Mouse (Mus musculus): ENCODE data around the gene Khsrp. TPM values are rescaled to one million over a fixed set of nuclear protein-coding genes. Genes with fewer than 3 reads are reported as not detected.
A peak's percentile ranks its signal among the peaks of the same experiment; 100 is the strongest.

The Khsrp gene
- total and polyA plus RNA-seq, 2 experiments from 2014 or later: 31.6 to 73.6 TPM

DNA sequence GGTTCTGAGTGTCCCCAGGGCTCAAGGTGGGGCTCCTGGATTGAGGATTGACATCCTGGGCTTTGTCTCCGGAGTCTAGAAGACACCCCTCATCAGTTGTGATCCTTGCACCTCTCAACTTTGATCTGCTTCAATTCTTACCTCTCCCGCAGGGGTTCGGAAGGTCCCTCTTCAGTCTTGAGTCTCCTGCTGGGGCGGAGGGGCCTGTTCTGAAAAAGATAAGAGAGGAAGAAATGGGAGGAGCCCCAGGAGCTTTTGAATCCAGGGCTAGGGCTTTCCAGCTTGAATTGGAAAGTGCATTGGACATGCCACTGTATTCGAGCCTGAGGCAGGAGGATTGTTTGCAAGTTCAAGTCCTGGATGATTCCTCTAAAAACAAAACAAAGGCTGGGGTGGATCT lies 35.6 kb upstream of the Khsrp start:
- H3K27ac ChIP-seq (ENCODE audit: low read depth, low read length): no peak overlapping the region
- H3K9ac ChIP-seq (replicated peaks; ENCODE audit: low read length, poor library complexity, severe bottlenecking): no peak overlapping the region
- H3K9me3 ChIP-seq (ENCODE audit: low read length): no peaks in the 10 kb centered on the region
- no peak for ATAC-seq (ENCODE audit: low FRiP score)
- no peaks in the 10 kb centered on the region for H3K4me1 ChIP-seq (ENCODE audit: insufficient read depth, low read length)
- WGBS: 68% methylated on average over 5 of the region's 5 CpGs
- H3K27me3 ChIP-seq (ENCODE audit: insufficient read depth, low read length): peaks cover 8% of the 10 kb centered on the region
- no peak for DNase-seq (ENCODE audit: low spot score)
- H3K4me3 ChIP-seq (ENCODE audit: low read depth, low read length): no peak overlapping the region
- no peak overlapping the region for H3K4me2 ChIP-seq (ENCODE audit: low read depth, low read length, poor library complexity, severe bottlenecking)
- H3K36me3 ChIP-seq (ENCODE audit: insufficient read depth, low read length): no peaks in the 10 kb centered on the region
- TF ChIP-seq CTCF (IDR thresholded peaks at IDR 0.05): no peak

DNA sequence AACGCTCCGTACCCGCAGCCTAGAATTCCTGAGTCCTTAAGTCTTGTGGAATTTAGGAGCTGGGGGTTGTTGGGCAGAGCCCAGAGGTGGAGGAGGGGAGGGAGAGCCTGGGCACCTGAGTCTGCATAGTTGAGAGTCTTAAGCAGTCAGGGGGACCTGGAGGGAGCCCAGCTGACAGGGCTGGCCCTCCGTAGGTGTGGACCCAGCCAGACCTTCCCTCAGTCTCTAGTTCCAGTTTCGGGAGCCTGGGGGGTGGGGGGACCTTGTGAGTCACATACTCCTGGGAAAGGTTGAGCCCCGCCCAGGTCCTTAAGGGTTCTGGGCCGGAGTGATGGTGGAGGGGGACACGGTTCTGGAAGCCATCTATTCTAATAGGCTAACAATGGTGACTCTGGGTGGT lies 31.7 kb upstream of the Khsrp start:
- Histone ChIP-seq H3K36me3 (ENCODE audit: insufficient read depth, low read length) (no peaks in the 10 kb centered on the region), H3K4me3 (ENCODE audit: low read depth, low read length) (no peak overlapping the region), H3K27me3 (ENCODE audit: insufficient read depth, low read length) (peaks cover 13% of the 10 kb centered on the region), H3K4me2 (ENCODE audit: low read depth, low read length, poor library complexity, severe bottlenecking) (no peak overlapping the region), H3K9me3 (ENCODE audit: low read length) (no peaks in the 10 kb centered on the region), H3K27ac (ENCODE audit: low read depth, low read length) (no peak overlapping the region), H3K9ac (replicated peaks; ENCODE audit: low read length, poor library complexity, severe bottlenecking) (no peak overlapping the region), H3K4me1 (ENCODE audit: insufficient read depth, low read length) (peaks cover 4% of the 10 kb centered on the region; the same call in 1 of the 2 replicates)
- ATAC-seq (ENCODE audit: low FRiP score): no peak
- TF ChIP-seq CTCF (IDR thresholded peaks at IDR 0.05): no peak
- no peak for DNase-seq (ENCODE audit: low spot score)
- 11% methylated on average over 8 of the region's 8 CpGs for WGBS

DNA sequence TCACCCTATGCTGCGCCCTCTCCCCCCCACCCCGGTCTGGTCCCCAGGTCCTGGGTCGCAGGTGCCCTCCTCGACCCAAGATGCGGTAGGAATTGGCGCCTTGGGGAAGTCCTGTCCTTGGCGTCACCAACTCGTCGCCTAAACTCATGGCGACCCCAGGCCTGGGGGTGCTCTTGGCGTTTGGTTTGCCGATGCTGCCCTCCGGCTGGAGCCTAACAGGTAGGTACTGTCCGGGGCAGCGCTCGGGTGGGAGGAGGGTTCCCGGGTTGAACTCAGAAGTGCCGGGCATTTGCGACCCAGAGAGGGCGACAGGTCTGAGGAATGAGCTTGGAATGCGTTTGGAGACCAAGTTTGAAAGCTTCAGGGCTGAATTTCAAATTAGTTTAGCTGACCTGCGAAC lies 31.2 kb upstream of the Khsrp start:
- TF ChIP-seq CTCF (IDR thresholded peaks at IDR 0.05): no peak
- ATAC-seq (ENCODE audit: low FRiP score) (no peak), DNase-seq (ENCODE audit: low spot score) (no peak)
- Histone ChIP-seq H3K4me2 (ENCODE audit: low read depth, low read length, poor library complexity, severe bottlenecking) (peak overlapping the region; percentile 59), H3K4me1 (ENCODE audit: insufficient read depth, low read length) (peaks cover 4% of the 10 kb centered on the region; the same call in 1 of the 2 replicates), H3K36me3 (ENCODE audit: insufficient read depth, low read length) (no peaks in the 10 kb centered on the region), H3K27ac (ENCODE audit: low read depth, low read length) (no peak overlapping the region), H3K9ac (replicated peaks; ENCODE audit: low read length, poor library complexity, severe bottlenecking) (no peak overlapping the region), H3K4me3 (ENCODE audit: low read depth, low read length) (peak overlapping the region; percentile 36), H3K9me3 (ENCODE audit: low read length) (no peaks in the 10 kb centered on the region), H3K27me3 (ENCODE audit: insufficient read depth, low read length) (peaks cover 13% of the 10 kb centered on the region)
- WGBS: 1% methylated on average over 21 of the region's 22 CpGs

DNA sequence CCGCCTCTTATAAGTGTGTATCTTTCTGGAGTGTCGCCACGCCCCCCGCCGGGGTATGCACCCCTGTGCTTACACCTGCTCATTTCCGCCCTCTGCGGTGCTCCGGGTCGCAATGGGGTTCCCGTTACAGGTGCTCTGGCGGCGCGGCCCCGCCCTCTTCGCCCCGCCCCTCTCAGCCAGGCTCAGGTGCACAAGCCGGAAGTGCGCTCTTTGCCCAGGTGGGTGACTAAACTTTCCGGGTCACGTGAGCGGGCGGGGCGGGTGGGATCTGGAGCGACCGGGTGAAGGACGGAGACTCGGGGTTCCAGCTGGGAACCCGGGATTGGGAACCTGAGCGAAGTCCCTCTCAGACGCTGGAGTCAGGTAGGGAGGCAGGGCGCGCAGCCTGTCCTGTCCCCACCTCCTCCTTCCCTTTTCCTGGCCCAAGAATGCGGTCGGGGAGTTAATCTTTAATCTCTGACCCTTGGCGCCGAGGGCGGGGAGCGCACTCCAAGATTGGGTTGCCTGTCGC lies 30.7 kb upstream of the Khsrp start:
- DNase-seq (ENCODE audit: low spot score): no peak
- peaks cover 4% of the 10 kb centered on the region; the same call in 1 of the 2 replicates for H3K4me1 ChIP-seq (ENCODE audit: insufficient read depth, low read length)
- H3K9ac ChIP-seq (replicated peaks; ENCODE audit: low read length, poor library complexity, severe bottlenecking): no peak overlapping the region

DNA sequence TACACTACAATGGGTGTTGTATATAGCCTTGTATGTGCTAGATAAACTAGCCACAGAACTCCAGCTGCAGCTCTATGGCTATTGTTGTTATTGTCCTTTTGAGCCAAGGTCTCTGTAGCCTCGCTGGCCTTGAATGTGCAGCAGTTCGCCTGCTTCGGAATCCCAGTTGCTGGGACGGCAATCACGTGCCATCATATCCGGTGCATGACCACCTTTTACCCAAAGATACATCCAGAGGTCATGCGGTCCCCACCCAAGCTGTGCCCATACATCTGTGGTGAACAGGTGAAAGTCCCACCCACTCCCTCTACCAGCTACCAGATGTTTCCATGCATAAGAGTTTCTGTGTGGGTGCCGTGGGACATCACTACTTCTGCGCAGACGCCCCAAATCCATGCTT lies 29.7 kb upstream of the Khsrp start:
- Histone ChIP-seq H3K4me3 (ENCODE audit: low read depth, low read length) (peak overlapping the region; percentile 92), H3K4me1 (ENCODE audit: insufficient read depth, low read length) (peaks cover 4% of the 10 kb centered on the region; the same call in 1 of the 2 replicates), H3K9ac (replicated peaks; ENCODE audit: low read length, poor library complexity, severe bottlenecking) (peak overlapping the region; percentile 84), H3K36me3 (ENCODE audit: insufficient read depth, low read length) (peaks cover 9% of the 10 kb centered on the region), H3K4me2 (ENCODE audit: low read depth, low read length, poor library complexity, severe bottlenecking) (peak overlapping the region; percentile 73), H3K27me3 (ENCODE audit: insufficient read depth, low read length) (peaks cover 13% of the 10 kb centered on the region), H3K9me3 (ENCODE audit: low read length) (no peaks in the 10 kb centered on the region), H3K27ac (ENCODE audit: low read depth, low read length) (no peak overlapping the region)
- 43% methylated on average over 10 of the region's 10 CpGs for WGBS
- no peak for ATAC-seq (ENCODE audit: low FRiP score)
- no peak for TF ChIP-seq CTCF (IDR thresholded peaks at IDR 0.05)
- DNase-seq (ENCODE audit: low spot score): no peak

More for the DNA sequence above, 30.7 kb upstream of the Khsrp start:
- peak overlapping the region; percentile 36 for H3K4me3 ChIP-seq (ENCODE audit: low read depth, low read length)
- H3K27ac ChIP-seq (ENCODE audit: low read depth, low read length): no peak overlapping the region
- H3K9me3 ChIP-seq (ENCODE audit: low read length): no peaks in the 10 kb centered on the region
- peaks cover 13% of the 10 kb centered on the region for H3K27me3 ChIP-seq (ENCODE audit: insufficient read depth, low read length)
- peak overlapping the region; percentile 59 for H3K4me2 ChIP-seq (ENCODE audit: low read depth, low read length, poor library complexity, severe bottlenecking)
- peaks cover 3% of the 10 kb centered on the region; the same call in 1 of the 2 replicates for H3K36me3 ChIP-seq (ENCODE audit: insufficient read depth, low read length)
- TF ChIP-seq CTCF (IDR thresholded peaks at IDR 0.05): no peak
- WGBS: under 1% methylated on average over 28 of the region's 39 CpGs
- ATAC-seq (ENCODE audit: low FRiP score): no peak

DNA sequence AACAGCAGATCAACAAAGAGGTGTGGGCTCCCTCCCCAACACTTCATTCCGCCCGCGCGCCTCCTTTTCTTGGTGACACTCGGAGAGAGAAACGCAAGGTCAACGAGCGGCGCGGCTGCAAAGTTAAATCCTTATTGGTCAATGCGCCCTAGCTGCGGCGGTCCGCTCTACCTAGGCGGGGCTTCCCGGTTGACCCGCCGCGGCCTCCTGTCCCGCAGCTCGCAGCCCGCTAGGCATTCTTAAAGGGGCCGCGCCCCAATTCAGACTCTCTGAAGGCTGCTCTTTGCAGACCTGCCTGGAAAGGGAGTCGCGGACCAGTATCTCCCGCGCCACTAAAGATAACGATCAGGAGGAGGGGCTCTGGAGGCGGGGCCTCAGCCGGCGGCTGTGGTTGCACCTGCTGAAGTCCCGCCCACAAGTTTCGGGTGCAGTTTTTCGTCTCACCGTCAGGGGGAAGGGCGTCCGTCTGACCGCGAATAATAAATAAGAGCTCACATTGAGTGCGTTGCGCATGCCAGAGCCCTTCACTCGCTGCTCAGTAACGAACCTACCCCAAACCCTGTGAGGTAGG lies 29.0 kb upstream of the Khsrp start:
- ATAC-seq (ENCODE audit: low FRiP score): peak; percentile 93
- peak; percentile 98 for DNase-seq (ENCODE audit: low spot score)
- Histone ChIP-seq H3K9ac (replicated peaks; ENCODE audit: low read length, poor library complexity, severe bottlenecking) (peak overlapping the region; percentile 84), H3K4me2 (ENCODE audit: low read depth, low read length, poor library complexity, severe bottlenecking) (peak overlapping the region; percentile 73), H3K9me3 (ENCODE audit: low read length) (no peaks in the 10 kb centered on the region), H3K27ac (ENCODE audit: low read depth, low read length) (peak overlapping the region; percentile 79), H3K4me1 (ENCODE audit: insufficient read depth, low read length) (peaks cover 4% of the 10 kb centered on the region; the same call in 1 of the 2 replicates), H3K36me3 (ENCODE audit: insufficient read depth, low read length) (peaks cover 10% of the 10 kb centered on the region), H3K27me3 (ENCODE audit: insufficient read depth, low read length) (peaks cover 13% of the 10 kb centered on the region), H3K4me3 (ENCODE audit: low read depth, low read length) (peak overlapping the region; percentile 92)
- WGBS: under 1% methylated on average over 44 of the region's 44 CpGs
- peak; percentile 78 for TF ChIP-seq CTCF (IDR thresholded peaks at IDR 0.05)
